Mouse (Mus musculus) c-Kit-negative CD71-positive TER-119-positive erythroid progenitor cells, embryonic 14.5 days (primary cell): ENCODE measurements around the gene Gsto2.

Experiments used
- DNase-seq: peaks from one replicate; pipeline ENCODE4 v3.0.0-alpha.2; 2013; ENCODE audit warnings: low read depth, low spot score

Gsto2 gene

GRCm38 (mm10) chr19:47890489-47891130, 25.3 kb downstream of the Gsto2 start:
- DNase-seq, result no peak

- DNase-seq, result no peak
Observed at GRCm38 (mm10) chr19:47891562-47892312, 26.4 kb downstream of the Gsto2 start.

- no peak for DNase-seq
Observed at GRCm38 (mm10) chr19:47893092-47893491, 27.8 kb downstream of the Gsto2 start.

- no peak for DNase-seq
Observed at GRCm38 (mm10) chr19:47898472-47899079, 33.2 kb downstream of the Gsto2 start.

- DNase-seq, result no peak
Observed at GRCm38 (mm10) chr19:47900012-47900411, 34.7 kb downstream of the Gsto2 start.

GRCm38 (mm10) chr19:47900558-47900957, 35.2 kb downstream of the Gsto2 start:
- no peak for DNase-seq

- no peak for DNase-seq
Observed at GRCm38 (mm10) chr19:47902316-47903201, 37.2 kb downstream of the Gsto2 start.

GRCm38 (mm10) chr19:47903679-47904078, 38.3 kb downstream of the Gsto2 start:
- DNase-seq, result no peak

GRCm38 (mm10) chr19:47905081-47905480, 39.7 kb downstream of the Gsto2 start:
- DNase-seq, result no peak

GRCm38 (mm10) chr19:47905603-47906002, 40.3 kb downstream of the Gsto2 start:
- no peak for DNase-seq

- no peak for DNase-seq
Observed at GRCm38 (mm10) chr19:47907596-47907995, 42.3 kb downstream of the Gsto2 start.

- no peak for DNase-seq
Observed at GRCm38 (mm10) chr19:47908961-47909371, 43.6 kb downstream of the Gsto2 start.

- no peak for DNase-seq
Observed at GRCm38 (mm10) chr19:47909387-47910116, 44.2 kb downstream of the Gsto2 start.

GRCm38 (mm10) chr19:47910117-47910618, 44.8 kb downstream of the Gsto2 start:
- DNase-seq, result no peak

GRCm38 (mm10) chr19:47910751-47911150, 45.4 kb downstream of the Gsto2 start:
- no peak for DNase-seq

GRCm38 (mm10) chr19:47913344-47913743, 48.0 kb downstream of the Gsto2 start:
- no peak for DNase-seq

- no peak for DNase-seq
Observed at GRCm38 (mm10) chr19:47914191-47914590, 48.9 kb downstream of the Gsto2 start.

GRCm38 (mm10) chr19:47915251-47915650, 49.9 kb downstream of the Gsto2 start:
- no peak for DNase-seq

GRCm38 (mm10) chr19:47917396-47917795, 52.1 kb downstream of the Gsto2 start:
- DNase-seq, result no peak

GRCm38 (mm10) chr19:47918016-47918415, 52.7 kb downstream of the Gsto2 start:
- DNase-seq, result no peak
